Mouse (Mus musculus): ENCODE data around the gene Enpep.

The Enpep gene

GRCm38 (mm10) chr3:129238664-129239258, 93.8 kb downstream of the Enpep start:
- no peak for DNase-seq (ENCODE audit: low spot score in 2 of 2)

GRCm38 (mm10) chr3:129238010-129238409, 94.5 kb downstream of the Enpep start:
- no peak for DNase-seq (ENCODE audit: low spot score in 2 of 2)

GRCm38 (mm10) chr3:129227331-129227730, 105.2 kb downstream of the Enpep start:
- DNase-seq (ENCODE audit: low spot score in 2 of 2), result no peak

GRCm38 (mm10) chr3:129226681-129227080, 105.8 kb downstream of the Enpep start:
- no peak for DNase-seq (ENCODE audit: low spot score in 2 of 2)

GRCm38 (mm10) chr3:129225577-129226289, 106.8 kb downstream of the Enpep start:
- no peak for DNase-seq (ENCODE audit: low spot score in 2 of 2)

- DNase-seq (ENCODE audit: low spot score in 2 of 2), result no peak
Measured at GRCm38 (mm10) chr3:129224806-129225576, 107.5 kb downstream of the Enpep start.

- no peak for DNase-seq (ENCODE audit: low spot score in 2 of 2)
Measured at GRCm38 (mm10) chr3:129223964-129224805, 108.3 kb downstream of the Enpep start.

GRCm38 (mm10) chr3:129223401-129223800, 109.1 kb downstream of the Enpep start:
- DNase-seq (ENCODE audit: low spot score in 2 of 2), result no peak

GRCm38 (mm10) chr3:129222448-129223290, 109.9 kb downstream of the Enpep start:
- DNase-seq (ENCODE audit: low spot score in 2 of 2), result no peak

- DNase-seq (ENCODE audit: low spot score in 2 of 2), result no peak
Measured at GRCm38 (mm10) chr3:129221380-129222260, 110.9 kb downstream of the Enpep start.

GRCm38 (mm10) chr3:129220681-129221379, 111.7 kb downstream of the Enpep start:
- no peak for DNase-seq (ENCODE audit: low spot score in 2 of 2)

- DNase-seq (ENCODE audit: low spot score in 2 of 2), result no peak
Measured at GRCm38 (mm10) chr3:129220086-129220670, 112.3 kb downstream of the Enpep start.
